Mouse (Mus musculus): ENCODE data around the gene Cdh9. TPM values are rescaled to one million over a fixed set of nuclear protein-coding genes. Genes with fewer than 3 reads are reported as not detected.

Gene Cdh9
- polyA plus RNA-seq, 1 experiment from 2014 or later: 8.1 TPM

DNA sequence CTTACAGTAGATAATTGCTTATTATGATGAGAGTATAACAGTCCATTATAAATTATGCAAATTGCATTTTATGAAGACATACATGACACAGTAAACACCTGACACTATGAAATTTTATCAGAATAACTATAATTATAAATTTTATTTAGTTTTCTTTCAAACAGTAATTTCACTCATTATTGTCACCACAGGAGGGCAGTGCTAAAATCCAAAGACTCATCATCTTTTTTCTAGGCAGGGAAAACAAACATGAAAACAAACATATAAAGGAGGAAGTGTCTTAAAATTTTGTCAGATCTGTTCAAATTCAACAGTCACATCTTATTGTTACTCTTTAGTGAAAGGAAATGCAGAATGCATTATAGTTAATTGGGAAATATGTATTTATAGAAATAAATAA is 72.7 kb downstream of the Cdh9 start:
- H3K4me3 ChIP-seq (ENCODE audit: low read depth, low read length): no peak overlapping the region
- H3K4me1 ChIP-seq (ENCODE audit: control insufficient read depth, insufficient read depth, low read length): no peaks in the 10 kb centered on the region
- no peak for ATAC-seq (ENCODE audit: low read depth)
- H3K27me3 ChIP-seq (ENCODE audit: control insufficient read depth, insufficient read depth, low read length): no peaks in the 10 kb centered on the region
- H3K4me2 ChIP-seq (ENCODE audit: low read depth, low read length): no peak overlapping the region
- no peak overlapping the region for H3K9ac ChIP-seq (replicated peaks; ENCODE audit: low read depth, low read length)
- H3K27ac ChIP-seq (ENCODE audit: low read depth, low read length): no peak overlapping the region
- no peaks in the 10 kb centered on the region for H3K9me3 ChIP-seq (ENCODE audit: control insufficient read depth, low read length)
- H3K36me3 ChIP-seq (ENCODE audit: control insufficient read depth, insufficient read depth, low read length): no peaks in the 10 kb centered on the region

DNA sequence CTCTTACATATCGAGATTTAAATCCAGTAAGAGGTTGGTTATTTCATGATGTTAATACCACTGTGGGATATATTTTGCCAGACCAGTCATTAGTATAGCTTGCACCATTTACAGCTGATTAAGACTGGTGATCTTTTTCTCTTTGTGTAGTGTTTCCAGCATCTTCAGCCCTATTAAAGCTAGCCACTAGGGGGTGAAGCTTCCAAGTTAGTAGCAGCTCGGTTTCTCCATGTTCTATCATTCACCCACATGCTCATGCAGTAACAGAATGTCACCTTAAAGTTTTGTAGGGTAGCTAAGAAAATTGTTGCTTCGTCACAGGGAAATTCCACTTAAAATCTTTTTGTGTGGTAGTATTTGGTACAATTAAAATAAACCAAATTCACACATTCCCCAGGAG is 82.2 kb downstream of the Cdh9 start:
- ATAC-seq (ENCODE audit: low read depth): no peak
- Histone ChIP-seq H3K27ac (ENCODE audit: low read depth, low read length) (no peak overlapping the region), H3K27me3 (ENCODE audit: control insufficient read depth, insufficient read depth, low read length) (no peaks in the 10 kb centered on the region), H3K4me2 (ENCODE audit: low read depth, low read length) (no peak overlapping the region), H3K9me3 (ENCODE audit: control insufficient read depth, low read length) (no peaks in the 10 kb centered on the region), H3K4me3 (ENCODE audit: low read depth, low read length) (no peak overlapping the region), H3K36me3 (ENCODE audit: control insufficient read depth, insufficient read depth, low read length) (no peaks in the 10 kb centered on the region), H3K4me1 (ENCODE audit: control insufficient read depth, insufficient read depth, low read length) (no peaks in the 10 kb centered on the region), H3K9ac (replicated peaks; ENCODE audit: low read depth, low read length) (no peak overlapping the region)
- WGBS: 72% methylated on average over 3 of the region's 3 CpGs

GRCm38 (mm10) chr15:16814035-16814434 is 85.5 kb downstream of the Cdh9 start:
- H3K9ac ChIP-seq (replicated peaks; ENCODE audit: low read depth, low read length): no peak overlapping the region
- no peak overlapping the region for H3K4me2 ChIP-seq (ENCODE audit: low read depth, low read length)
- WGBS: 91% methylated on average over 1 of the region's 1 CpGs
- no peaks in the 10 kb centered on the region for H3K27me3 ChIP-seq (ENCODE audit: control insufficient read depth, insufficient read depth, low read length)
- H3K4me3 ChIP-seq (ENCODE audit: low read depth, low read length): no peak overlapping the region
- ATAC-seq (ENCODE audit: low read depth): no peak
- no peaks in the 10 kb centered on the region for H3K4me1 ChIP-seq (ENCODE audit: control insufficient read depth, insufficient read depth, low read length)
- no peaks in the 10 kb centered on the region for H3K9me3 ChIP-seq (ENCODE audit: control insufficient read depth, low read length)
- no peaks in the 10 kb centered on the region for H3K36me3 ChIP-seq (ENCODE audit: control insufficient read depth, insufficient read depth, low read length)
- H3K27ac ChIP-seq (ENCODE audit: low read depth, low read length): no peak overlapping the region

GRCm38 (mm10) chr15:16834761-16835160 is 106.2 kb downstream of the Cdh9 start:
- H3K27ac ChIP-seq (ENCODE audit: low read depth, low read length): no peak overlapping the region
- no peak overlapping the region for H3K4me2 ChIP-seq (ENCODE audit: low read depth, low read length)
- no peaks in the 10 kb centered on the region for H3K36me3 ChIP-seq (ENCODE audit: control insufficient read depth, insufficient read depth, low read length)
- no peak overlapping the region for H3K4me3 ChIP-seq (ENCODE audit: low read depth, low read length)
- H3K27me3 ChIP-seq (ENCODE audit: control insufficient read depth, insufficient read depth, low read length): no peaks in the 10 kb centered on the region
- ATAC-seq (ENCODE audit: low read depth): no peak
- 91% methylated on average over 1 of the region's 1 CpGs for WGBS
- H3K9me3 ChIP-seq (ENCODE audit: control insufficient read depth, low read length): no peaks in the 10 kb centered on the region
- H3K9ac ChIP-seq (replicated peaks; ENCODE audit: low read depth, low read length): no peak overlapping the region
- H3K4me1 ChIP-seq (ENCODE audit: control insufficient read depth, insufficient read depth, low read length): no peaks in the 10 kb centered on the region

GRCm38 (mm10) chr15:16882542-16882941 is 154.0 kb downstream of the Cdh9 start:
- Histone ChIP-seq H3K9me3 (ENCODE audit: control insufficient read depth, low read length) (no peaks in the 10 kb centered on the region), H3K36me3 (ENCODE audit: control insufficient read depth, insufficient read depth, low read length) (no peaks in the 10 kb centered on the region), H3K27ac (ENCODE audit: low read depth, low read length) (no peak overlapping the region), H3K4me1 (ENCODE audit: control insufficient read depth, insufficient read depth, low read length) (no peaks in the 10 kb centered on the region), H3K27me3 (ENCODE audit: control insufficient read depth, insufficient read depth, low read length) (no peaks in the 10 kb centered on the region), H3K4me2 (ENCODE audit: low read depth, low read length) (no peak overlapping the region), H3K9ac (replicated peaks; ENCODE audit: low read depth, low read length) (no peak overlapping the region), H3K4me3 (ENCODE audit: low read depth, low read length) (no peak overlapping the region)
- 88% methylated on average over 3 of the region's 3 CpGs for WGBS
- ATAC-seq (ENCODE audit: low read depth): no peak

DNA sequence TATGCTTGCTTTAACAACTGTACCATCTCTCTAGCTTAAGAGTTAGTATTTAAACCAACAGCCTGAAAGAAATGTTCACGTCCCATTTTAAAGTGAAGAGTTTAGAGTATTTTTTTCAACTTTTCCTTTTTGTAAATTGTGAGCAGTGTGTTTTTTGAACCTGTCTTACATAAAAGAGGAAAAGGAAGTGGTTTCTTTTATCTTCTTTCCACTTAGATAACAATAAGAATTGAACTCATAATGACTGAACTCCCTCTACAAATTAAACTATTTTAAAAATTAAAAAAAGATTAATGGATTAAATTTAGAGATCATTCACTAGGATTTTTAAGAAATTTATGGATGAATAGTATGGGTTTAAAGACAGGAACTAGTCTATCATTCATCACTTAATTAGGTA is 168.1 kb downstream of the Cdh9 start:
- H3K27me3 ChIP-seq (ENCODE audit: control insufficient read depth, insufficient read depth, low read length): no peaks in the 10 kb centered on the region

More for the DNA sequence above, 168.1 kb downstream of the Cdh9 start:
- no peak for ATAC-seq (ENCODE audit: low read depth)
- Histone ChIP-seq H3K4me2 (ENCODE audit: low read depth, low read length) (no peak overlapping the region), H3K4me1 (ENCODE audit: control insufficient read depth, insufficient read depth, low read length) (no peaks in the 10 kb centered on the region), H3K4me3 (ENCODE audit: low read depth, low read length) (no peak overlapping the region), H3K9me3 (ENCODE audit: control insufficient read depth, low read length) (no peaks in the 10 kb centered on the region), H3K9ac (replicated peaks; ENCODE audit: low read depth, low read length) (no peak overlapping the region), H3K27ac (ENCODE audit: low read depth, low read length) (no peak overlapping the region), H3K36me3 (ENCODE audit: control insufficient read depth, insufficient read depth, low read length) (no peaks in the 10 kb centered on the region)
- WGBS: 96% methylated on average over 1 of the region's 1 CpGs
